Mouse (Mus musculus) cortical plate, adult 2 months (tissue): ENCODE results near the gene Plxnc1.

ENCODE experiments used
- CTCF ChIP-seq: fragments of 200-500 bp; IDR thresholded peaks from 2 replicates; pipeline ENCODE4 v1.5.1; 2011; ENCODE audit warnings: mild to moderate bottlenecking, control low read depth, low read length; ENCODE audit not compliant: insufficient read depth; ENCODE audit errors: extremely low read depth
- POLR2A ChIP-seq: fragments of 200-500 bp; IDR thresholded peaks from 2 replicates; pipeline ENCODE4 v1.6.1; 2011; ENCODE audit warnings: mild to moderate bottlenecking, low read length, control low read depth; ENCODE audit not compliant: insufficient read depth; ENCODE audit errors: extremely low read depth

DNA sequence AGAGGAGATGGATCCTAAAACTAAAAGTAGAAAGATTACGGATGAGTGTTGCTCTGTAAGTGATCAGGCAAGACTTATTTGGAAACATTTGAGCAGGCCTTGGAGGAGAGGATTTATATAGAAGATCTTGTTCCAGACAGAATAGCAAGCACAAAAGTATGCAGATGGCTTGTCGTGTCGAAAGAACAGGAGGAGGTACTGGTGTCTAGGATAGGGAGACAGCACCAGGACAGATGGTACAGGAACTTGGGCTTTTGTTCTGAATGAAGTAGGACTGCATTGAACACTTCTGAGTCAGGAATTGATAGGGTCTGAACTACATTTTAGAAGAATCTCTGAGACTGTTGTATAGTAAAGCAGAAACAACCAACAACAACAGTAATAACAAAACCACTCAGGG lies 167.1 kb downstream of the Plxnc1 start:
- no peak for TF ChIP-seq POLR2A
- no peak for TF ChIP-seq CTCF
